Mouse (Mus musculus) myocyte (in vitro differentiated cells): ENCODE results near the gene 1810009J06Rik.
"Not testable (repeated sequence)": the region's sequence is repeated elsewhere in the genome, so short reads cannot be mapped to it uniquely, and the experiment has no call there.

Experiments used
- E2F4 ChIP-seq: IDR thresholded peaks from one replicate; pipeline ENCODE4 v1.6.1; 2011; ENCODE audit warnings: mild to moderate bottlenecking, control low read depth, moderate library complexity; ENCODE audit not compliant: insufficient read depth
- MYOD1 ChIP-seq, 3 experiments: IDR thresholded peaks; one replicate each; pipeline ENCODE4 v1.6.1; 2011; ENCODE audit warnings: control low read depth in 2 of 3, low read depth in 2 of 3, mild to moderate bottlenecking in 2 of 3, moderate library complexity in 1 of 3; ENCODE audit not compliant: insufficient read length in 2 of 3, control insufficient read depth in 1 of 3
- POLR2A ChIP-seq: IDR thresholded peaks from one replicate; pipeline ENCODE4 v1.6.1; 2011; ENCODE audit warnings: low read depth, mild to moderate bottlenecking, control low read depth, moderate library complexity; ENCODE audit not compliant: insufficient read length
- SRF ChIP-seq: IDR thresholded peaks from one replicate; pipeline ENCODE4 v1.6.1; 2011; ENCODE audit warnings: low read depth; ENCODE audit not compliant: control insufficient read depth, insufficient read length

GRCm38 (mm10) chr6:40999379-40999778 is 34.8 kb downstream of the 1810009J06Rik start, which contains the start of gene Gm2663:
- TF ChIP-seq E2F4; MYOD1 (IDR thresholded peaks at IDR 0.05; ENCODE audit: control insufficient read depth in 1 of 3, insufficient read length in 2 of 3, low read depth in 2 of 3); POLR2A; SRF: not testable (repeated sequence)
